26 mouse cellular contexts compared by ENCODE assay signal in the genomic region with DNA sequence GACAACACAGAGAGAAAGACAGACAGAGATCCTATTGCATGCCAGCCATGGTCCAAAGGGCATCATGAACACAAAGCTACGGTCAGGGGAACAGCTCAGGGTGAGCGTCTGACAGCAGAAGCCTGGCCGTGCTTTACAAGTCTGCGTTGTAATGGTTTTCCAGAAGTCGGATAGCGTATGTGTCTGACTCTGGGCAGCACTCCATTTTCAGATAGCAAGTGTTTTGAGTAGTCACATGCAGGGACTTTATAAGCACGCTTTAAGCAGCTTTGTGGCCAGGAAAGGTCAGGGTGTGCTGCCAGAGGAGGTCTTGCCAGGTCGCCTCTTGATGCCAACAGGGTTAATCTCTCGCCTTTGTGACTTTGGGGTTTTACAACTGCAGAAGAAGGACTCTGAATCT. TPM values are rescaled to one million over a fixed set of nuclear protein-coding genes. Genes with fewer than 3 reads are reported as not detected.
A peak's percentile ranks its signal among the peaks of the same experiment; 100 is the strongest.
DNase-seq lines count a peak whose midpoint lies in the region; ATAC-seq and TF ChIP-seq lines count a peak whose summit lies in the region.
"Had no signal": no experiment of that assay in that cellular context is flagged by ENCODE, and none has a peak within 500 bp of the region (broad histone marks: within the 10 kb centered on the region; RNA-seq: fewer than 3 reads in every experiment).

No protein-coding gene starts in this region.

- H3K27ac ChIP-seq in heart, embryonic 11.5 days (ENCODE audit: low read depth, low read length), result no peak overlapping the region
- H3K27ac ChIP-seq in kidney, adult 2 months (ENCODE audit: insufficient read depth, low read depth, low read length), result no peak overlapping the region
- H3K27ac ChIP-seq: forebrain, embryonic 13.5 days; hindbrain, embryonic 14.5 days; kidney, embryonic 15.5 days; limb, embryonic 13.5 days; liver, embryonic 14.5 days; lung, embryonic 15.5 days; macrophage; neural tube, embryonic 15.5 days had no signal

- no peaks in the 10 kb centered on the region for H3K4me1 ChIP-seq in heart, embryonic 11.5 days (ENCODE audit: control insufficient read depth, insufficient read depth, low read length)
- H3K4me1 ChIP-seq in kidney, adult 2 months (ENCODE audit: control insufficient read depth, insufficient read depth, low read length), result peaks cover 10% of the 10 kb centered on the region
- H3K4me1 ChIP-seq: forebrain, embryonic 13.5 days had no signal

- H3K4me2 ChIP-seq in heart, embryonic 11.5 days, result no peak overlapping the region
- H3K4me2 ChIP-seq: forebrain, embryonic 13.5 days; hindbrain, embryonic 14.5 days; kidney, embryonic 15.5 days; limb, embryonic 13.5 days; lung, embryonic 15.5 days; neural tube, embryonic 15.5 days had no signal

- TF ChIP-seq CTCF in kidney, adult 2 months (conservative IDR thresholded peaks at IDR 0.05; ENCODE audit: insufficient read depth, insufficient read length, low read depth, low read length), result no peak

- no peak overlapping the region for H3K9ac ChIP-seq in heart, embryonic 11.5 days (ENCODE audit: low read depth, low read length)
- H3K9ac ChIP-seq: forebrain, embryonic 13.5 days; hindbrain, embryonic 14.5 days; kidney, embryonic 15.5 days; limb, embryonic 13.5 days; liver, embryonic 14.5 days; lung, embryonic 15.5 days; neural tube, embryonic 15.5 days had no signal

- no peak for TF ChIP-seq POLR2A in kidney, adult 2 months (IDR thresholded peaks at IDR 0.05; ENCODE audit: low read depth, low read length)

- intact Hi-C loops in heart, postnatal 10 days (cut with DNase I), result no loop called here
- intact Hi-C loops in left cerebral cortex, postnatal 25 days (cut with DNase I), result no loop called here

- DNase-seq in heart, adult 11 months, result peak; percentile 97
- peak; percentile 60 for DNase-seq in kidney, adult 2 months
- no peak for DNase-seq in kidney, postnatal 10 days
- peak; percentile 28 to 45 for DNase-seq in lung, adult 18-20 months
- no peak for DNase-seq in lung, postnatal 10 days
- DNase-seq in heart, postnatal 10 days, result peak; percentile 79 to 81
- DNase-seq in left cerebral cortex, postnatal 25 days (ENCODE audit: low spot score in 2 of 2), result no peak
- DNase-seq: cerebellum, adult 11 months; cerebellum, adult 9-10 months; cerebellum, postnatal 36 days; gastrocnemius, postnatal 10 days; kidney, adult 11 months; layer of hippocampus, postnatal 36 days; midbrain, embryonic 14.5 days; retina, postnatal 1 day; right cerebral cortex, postnatal 14 days; thymus, postnatal 4 days had no signal

- no peak overlapping the region for H3K4me3 ChIP-seq in heart, embryonic 11.5 days (ENCODE audit: low read depth, low read length)
- H3K4me3 ChIP-seq in kidney, adult 2 months (ENCODE audit: insufficient read depth, low read depth, low read length), result no peak overlapping the region
- H3K4me3 ChIP-seq: forebrain, embryonic 13.5 days; kidney, embryonic 15.5 days; limb, embryonic 13.5 days; lung, embryonic 15.5 days; neural tube, embryonic 15.5 days had no signal

- H3K36me3 ChIP-seq in heart, embryonic 11.5 days (ENCODE audit: control insufficient read depth, insufficient read depth, low read length), result no peaks in the 10 kb centered on the region
- no peaks in the 10 kb centered on the region for H3K36me3 ChIP-seq in kidney, adult 2 months (ENCODE audit: control insufficient read depth, insufficient read depth, low read length)
- H3K36me3 ChIP-seq: kidney, embryonic 15.5 days; limb, embryonic 13.5 days; lung, embryonic 15.5 days; neural tube, embryonic 15.5 days had no signal

- no peaks in the 10 kb centered on the region for H3K9me3 ChIP-seq in heart, embryonic 11.5 days (replicated peaks; ENCODE audit: control insufficient read depth, low read length)
- H3K9me3 ChIP-seq: forebrain, embryonic 13.5 days; kidney, embryonic 15.5 days; limb, embryonic 13.5 days; lung, embryonic 15.5 days; neural tube, embryonic 15.5 days had no signal

- ATAC-seq in heart, embryonic 11.5 days (replicated peaks; ENCODE audit: insufficient number of reproducible peaks, low FRiP score, low TSS enrichment), result no peak
- ATAC-seq: forebrain, embryonic 13.5 days had no signal

- no peaks in the 10 kb centered on the region for H3K27me3 ChIP-seq in heart, embryonic 11.5 days (ENCODE audit: control insufficient read depth, insufficient read depth, low read length)
- H3K27me3 ChIP-seq in kidney, adult 2 months (replicated peaks; ENCODE audit: control insufficient read depth, insufficient read depth, low read length), result no peaks in the 10 kb centered on the region
- H3K27me3 ChIP-seq: kidney, embryonic 15.5 days; limb, embryonic 13.5 days; lung, embryonic 15.5 days; neural tube, embryonic 15.5 days had no signal

- WGBS in heart, embryonic 11.5 days (ENCODE audit: insufficient replicate concordance), result 80% methylated on average over 9 of the region's 9 CpGs
- WGBS in kidney, adult 2 months, result 57% methylated on average over 9 of the region's 9 CpGs

RNA-seq across cellular contexts. Expression of a gene that starts 10.3 kb away (rescaled TPM):
- polyA plus RNA-seq in heart, embryonic 11.5 days (2014; fragmentation: Nextera tagmentation; extraction: Ambion mirVana), result 7.4 and 9.4 TPM in 2 replicates
- polyA plus RNA-seq in kidney, adult 2 months (2012; rRNA removed), result 16.8 and 18.3 TPM in 2 replicates
- 10 to 100 TPM; 10.3 to 19.6 TPM for total RNA-seq in heart, postnatal 10 days (2021)
- total RNA-seq in left cerebral cortex, postnatal 25 days (2021), result 10 to 100 TPM; 29.2 to 36.0 TPM

RNA-seq across cellular contexts. Expression of a gene that starts 46.5 kb away (rescaled TPM):
- polyA plus RNA-seq in heart, embryonic 11.5 days (2014; fragmentation: Nextera tagmentation; extraction: Ambion mirVana), result 25.5 and 32.5 TPM in 2 replicates
- polyA plus RNA-seq in kidney, adult 2 months (2012; rRNA removed), result 34.2 and 37.5 TPM in 2 replicates
- total RNA-seq in heart, postnatal 10 days (2021), result 10 to 100 TPM; 82.8 to 88.9 TPM
- total RNA-seq in left cerebral cortex, postnatal 25 days (2021), result 10 to 100 TPM; 59.6 to 65.5 TPM

Comparison
In these comparisons a context has a peak if more than half of its experiments do, and no peak if none do; other contexts are left out.
1. DNase-seq: peak in heart, adult 11 months (single experiment), kidney, adult 2 months (single experiment), lung, adult 18-20 months (2 of 2) and heart, postnatal 10 days (2 of 2); none in kidney, postnatal 10 days (single experiment), lung, postnatal 10 days (single experiment) and left cerebral cortex, postnatal 25 days (0 of 2).